Mouse (Mus musculus): ENCODE measurements around the gene Ushbp1.
"Not testable (repeated sequence)": the region's sequence is repeated elsewhere in the genome, so short reads cannot be mapped to it uniquely, and the experiment has no call there.

Gene Ushbp1

GRCm38 (mm10) chr8:71395629-71396028, at the start of gene Ushbp1:
Gene Ushbp1, minus strand, starts transcription at chr8:71395802.
- DNase-seq (ENCODE audit: low spot score in 2 of 2) = no peak

- DNase-seq (ENCODE audit: low spot score in 2 of 2) = no peak
Measured at GRCm38 (mm10) chr8:71445096-71445495, 49.5 kb upstream of the Ushbp1 start.

GRCm38 (mm10) chr8:71441404-71441803, 45.8 kb upstream of the Ushbp1 start:
- DNase-seq (ENCODE audit: low spot score in 2 of 2) = peak in 1 of 2 experiments; percentile 22

- no peak for DNase-seq (ENCODE audit: low spot score in 2 of 2)
Measured at GRCm38 (mm10) chr8:71437041-71437440, 41.4 kb upstream of the Ushbp1 start.

GRCm38 (mm10) chr8:71432935-71433334, 37.3 kb upstream of the Ushbp1 start:
- not testable (repeated sequence) for DNase-seq (ENCODE audit: low spot score in 2 of 2)

- no peak for DNase-seq (ENCODE audit: low spot score in 2 of 2)
Measured at GRCm38 (mm10) chr8:71422121-71422520, 26.5 kb upstream of the Ushbp1 start.

GRCm38 (mm10) chr8:71411535-71412273, 16.1 kb upstream of the Ushbp1 start:
- no peak for DNase-seq (ENCODE audit: low spot score in 2 of 2)

GRCm38 (mm10) chr8:71408231-71408630, 12.6 kb upstream of the Ushbp1 start:
- DNase-seq (ENCODE audit: low spot score in 2 of 2) = no peak

- no peak for DNase-seq (ENCODE audit: low spot score in 2 of 2)
Measured at GRCm38 (mm10) chr8:71407441-71407840, 11.8 kb upstream of the Ushbp1 start.

GRCm38 (mm10) chr8:71406099-71407015, 10.8 kb upstream of the Ushbp1 start:
- DNase-seq (ENCODE audit: low spot score in 2 of 2) = no peak

GRCm38 (mm10) chr8:71405401-71406098, 9.9 kb upstream of the Ushbp1 start, which contains the start of gene Ankle1:
Gene Ankle1, plus strand, starts transcription at chr8:71406010.
- DNase-seq (ENCODE audit: low spot score in 2 of 2) = peak; percentile 87 to 93

GRCm38 (mm10) chr8:71404951-71405351, 9.3 kb upstream of the Ushbp1 start:
- DNase-seq (ENCODE audit: low spot score in 2 of 2) = no peak

GRCm38 (mm10) chr8:71404011-71404410, 8.4 kb upstream of the Ushbp1 start:
- no peak for DNase-seq (ENCODE audit: low spot score in 2 of 2)

- DNase-seq (ENCODE audit: low spot score in 2 of 2) = no peak
Measured at GRCm38 (mm10) chr8:71403107-71403885, 7.7 kb upstream of the Ushbp1 start.

- DNase-seq (ENCODE audit: low spot score in 2 of 2) = no peak
Measured at GRCm38 (mm10) chr8:71402446-71402964, 6.9 kb upstream of the Ushbp1 start.

- DNase-seq (ENCODE audit: low spot score in 2 of 2) = no peak
Measured at GRCm38 (mm10) chr8:71401454-71401853, 5.9 kb upstream of the Ushbp1 start.

- no peak for DNase-seq (ENCODE audit: low spot score in 2 of 2)
Measured at GRCm38 (mm10) chr8:71400826-71401225, 5.2 kb upstream of the Ushbp1 start.

GRCm38 (mm10) chr8:71397701-71398100, 2.1 kb upstream of the Ushbp1 start:
- no peak for DNase-seq (ENCODE audit: low spot score in 2 of 2)

GRCm38 (mm10) chr8:71396639-71397305, 1.2 kb upstream of the Ushbp1 start, which contains the start of gene Babam1:
Gene Babam1, plus strand, starts transcription at chr8:71396861.
- peak; percentile 91 for DNase-seq (ENCODE audit: low spot score in 2 of 2)

GRCm38 (mm10) chr8:71395071-71395470, 531 bp downstream of the Ushbp1 start:
- DNase-seq (ENCODE audit: low spot score in 2 of 2) = peak in 1 of 2 experiments; percentile 3

Data from frontal cortex, postnatal 14 days (tissue).